Mouse (Mus musculus) neural tube, embryonic 13.5 days (tissue): Measurements from ENCODE around the gene Boc. TPM values are rescaled to one million over a fixed set of nuclear protein-coding genes. Genes with fewer than 3 reads are reported as not detected.

Experiments
- microRNA-seq: library from miRNA; unstranded; fragments of <30 nt; microRNA quantifications from one replicate; pipeline ENCODE4, GENCODE M21; 2016
- polyA plus RNA-seq: library from polyadenylated mRNA; unstranded; fragments of >200 nt; fragmentation: Nextera tagmentation; extraction: Ambion mirVana; gene quantifications from 2 replicates; pipeline ENCODE4 v1.2.1, GENCODE M21; 2015

The Boc gene
- polyA plus RNA-seq, 1 experiment from 2014 or later: 11.5 TPM

Small RNA genes within 50 kb of the gene (microRNA-seq; reads per million reads assigned to microRNA genes)
- gene Mir3081: 8.4 reads per million, percentile 25 among the genes with 10 or more reads in this experiment

Other genes with a start within 250 kb of the Boc start
- 3.8 and 4.9 TPM in 2 replicates for gene Sidt1, start 225.7 kb downstream of the Boc start, polyA plus RNA-seq
- 12.7 and 15.6 TPM in 2 replicates for gene Spice1, start 211.8 kb downstream of the Boc start, polyA plus RNA-seq
- gene Cfap44, start 164.1 kb downstream of the Boc start, polyA plus RNA-seq: 1.6 and 1.7 TPM in 2 replicates
- gene Nepro, start 165.4 kb upstream of the Boc start, polyA plus RNA-seq: 4.2 and 5.9 TPM in 2 replicates
- 36.9 and 38.7 TPM in 2 replicates for gene Gtpbp8, start 187.5 kb upstream of the Boc start, polyA plus RNA-seq
- gene Cd200r1, start 206.8 kb upstream of the Boc start, polyA plus RNA-seq: 0.62 and 0.81 TPM in 2 replicates